Mouse (Mus musculus) kidney, embryonic 14.5 days (tissue): ENCODE results near the gene H13. TPM values are rescaled to one million over a fixed set of nuclear protein-coding genes. Genes with fewer than 3 reads are reported as not detected.

Experiments used
- ATAC-seq: fragments of 200-750 bp; cut with Nextera tagmentation; 2 replicates; pipeline ENCODE4 v1.8.0; 2017; ENCODE audit warnings: moderate number of reproducible peaks, mild to moderate bottlenecking, moderate TSS enrichment, moderate library complexity; ENCODE audit not compliant: low FRiP score, low TSS enrichment
- H3K27ac ChIP-seq: fragments of 300-500 bp; sonication (generic); 2 replicates; pipeline ENCODE4 v1.5.1; 2014; ENCODE audit warnings: low read depth, mild to moderate bottlenecking, low read length, moderate library complexity, mixed read lengths
- H3K27me3 ChIP-seq: fragments of 300-500 bp; sonication (generic); 2 replicates; pipeline ENCODE4 v1.6.1; 2014; ENCODE audit warnings: mild to moderate bottlenecking, low read length; ENCODE audit not compliant: control insufficient read depth, insufficient read depth
- H3K36me3 ChIP-seq: fragments of 300-500 bp; sonication (generic); 2 replicates; pipeline ENCODE4 v1.6.1; 2014; ENCODE audit warnings: low read length, mixed read lengths; ENCODE audit not compliant: control insufficient read depth, insufficient read depth
- H3K4me1 ChIP-seq: fragments of 300-500 bp; sonication (generic); 2 replicates; pipeline ENCODE4 v1.6.1; 2014; ENCODE audit warnings: low read length, mixed read lengths; ENCODE audit not compliant: control insufficient read depth, insufficient read depth
- H3K4me2 ChIP-seq: fragments of 300-500 bp; sonication (generic); replicated peaks from 2 replicates; pipeline ENCODE4 v1.6.1; 2014; ENCODE audit warnings: low read depth, mild to moderate bottlenecking, low read length
- H3K4me3 ChIP-seq: fragments of 300-500 bp; sonication (generic); 2 replicates; pipeline ENCODE4 v1.5.1; 2014; ENCODE audit warnings: mild to moderate bottlenecking, low read length
- H3K9ac ChIP-seq: fragments of 300-500 bp; sonication (generic); 2 replicates; pipeline ENCODE4 v1.6.1; 2014; ENCODE audit warnings: low read depth, mild to moderate bottlenecking, low read length, moderate library complexity
- H3K9me3 ChIP-seq: fragments of 300-500 bp; sonication (generic); 2 replicates; pipeline ENCODE4 v1.6.1; 2016; ENCODE audit warnings: low read length; ENCODE audit not compliant: control insufficient read depth
- WGBS: fragments of 180-500 bp; shearing (Covaris S2); extraction: QIAGEN DNeasy Blood & Tissue Kit; methylation state at CpG from one replicate; pipeline ENCODE4 v1.1.7; 2014; 5-methylcytosine and 5-hydroxymethylcytosine counted together
- polyA plus RNA-seq: library from polyadenylated mRNA; unstranded; fragments of >200 nt; fragmentation: Nextera tagmentation; extraction: Ambion mirVana; gene quantifications from 2 replicates; pipeline ENCODE4 v1.2.1, GENCODE M21; 2014

H13 gene
- polyA plus RNA-seq, 1 experiment from 2014 or later, result 147 TPM

GRCm38 (mm10) chr2:152703596-152704255 lies 34.5 kb downstream of the H13 start:
- WGBS, result 93% methylated on average over 21 of the region's 21 CpGs
- Histone ChIP-seq H3K27ac (no peak overlapping the region), H3K27me3 (no peaks in the 10 kb centered on the region), H3K9ac (no peak overlapping the region), H3K9me3 (peaks cover 4% of the 10 kb centered on the region; the same call in 1 of the 2 replicates), H3K4me2 (no peak overlapping the region), H3K4me3 (no peak overlapping the region), H3K4me1 (peaks cover 19% of the 10 kb centered on the region), H3K36me3 (peaks cover 71% of the 10 kb centered on the region)
- ATAC-seq, result no peak

DNA sequence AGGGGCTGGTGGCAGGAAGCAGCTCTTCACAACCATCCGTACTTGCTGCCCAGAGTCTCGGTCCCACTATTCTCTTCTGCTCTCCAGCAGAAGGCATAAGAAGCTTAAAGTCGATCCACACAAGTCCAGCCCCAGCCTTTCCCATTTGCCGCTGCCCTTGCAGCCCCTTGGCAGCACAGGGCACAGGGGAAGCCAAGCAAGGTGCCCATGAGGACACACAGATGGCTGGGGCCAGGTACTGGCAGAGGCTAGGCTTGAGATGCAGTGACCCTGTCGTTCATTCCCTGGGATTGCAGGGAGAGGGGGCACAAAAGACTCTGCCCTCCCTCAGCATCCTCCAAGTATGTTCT lies 35.0 kb downstream of the H13 start:
- no peak overlapping the region for H3K4me3 ChIP-seq
- no peak overlapping the region for H3K9ac ChIP-seq
- no peaks in the 10 kb centered on the region for H3K27me3 ChIP-seq
- peaks cover 66% of the 10 kb centered on the region for H3K36me3 ChIP-seq
- ATAC-seq, result no peak
- WGBS, result 82% methylated on average over 5 of the region's 5 CpGs
- H3K4me2 ChIP-seq, result no peak overlapping the region
- H3K9me3 ChIP-seq, result peaks cover 4% of the 10 kb centered on the region; the same call in 1 of the 2 replicates
- H3K27ac ChIP-seq, result no peak overlapping the region
- peaks cover 19% of the 10 kb centered on the region for H3K4me1 ChIP-seq

DNA sequence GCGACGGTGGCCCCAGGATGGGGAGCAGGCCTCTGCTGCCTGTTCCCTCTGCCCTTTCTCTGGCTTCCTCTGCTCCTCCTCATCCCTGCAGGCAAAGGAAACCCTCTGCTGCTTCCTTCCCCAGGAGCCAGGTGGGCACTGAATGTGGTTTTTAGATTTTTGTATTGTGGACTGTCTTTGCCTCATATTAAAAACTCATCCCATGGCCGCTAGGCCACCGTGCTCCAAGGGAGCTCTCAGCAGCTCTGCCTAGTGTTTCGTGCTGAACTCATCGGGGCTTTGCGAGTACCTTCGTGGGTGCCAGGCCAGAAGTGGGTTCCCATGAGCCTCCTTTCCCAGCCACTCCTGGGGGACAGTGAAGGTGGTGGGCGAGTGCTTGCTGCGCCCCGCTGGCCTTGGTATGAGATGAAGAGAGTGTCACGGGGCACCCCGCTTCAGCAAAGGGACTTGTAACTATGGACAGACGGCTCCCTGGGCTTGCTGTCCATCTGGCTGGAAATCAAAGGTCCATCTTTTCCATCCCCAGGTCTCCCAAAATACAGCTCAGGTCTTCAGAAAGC lies 35.6 kb downstream of the H13 start:
- Histone ChIP-seq H3K36me3 (peaks cover 59% of the 10 kb centered on the region), H3K9ac (no peak overlapping the region), H3K27me3 (no peaks in the 10 kb centered on the region), H3K4me2 (no peak overlapping the region), H3K4me3 (no peak overlapping the region), H3K4me1 (peaks cover 19% of the 10 kb centered on the region), H3K27ac (no peak overlapping the region), H3K9me3 (peaks cover 4% of the 10 kb centered on the region; the same call in 1 of the 2 replicates)
- no peak for ATAC-seq
- 91% methylated on average over 14 of the region's 14 CpGs for WGBS

DNA sequence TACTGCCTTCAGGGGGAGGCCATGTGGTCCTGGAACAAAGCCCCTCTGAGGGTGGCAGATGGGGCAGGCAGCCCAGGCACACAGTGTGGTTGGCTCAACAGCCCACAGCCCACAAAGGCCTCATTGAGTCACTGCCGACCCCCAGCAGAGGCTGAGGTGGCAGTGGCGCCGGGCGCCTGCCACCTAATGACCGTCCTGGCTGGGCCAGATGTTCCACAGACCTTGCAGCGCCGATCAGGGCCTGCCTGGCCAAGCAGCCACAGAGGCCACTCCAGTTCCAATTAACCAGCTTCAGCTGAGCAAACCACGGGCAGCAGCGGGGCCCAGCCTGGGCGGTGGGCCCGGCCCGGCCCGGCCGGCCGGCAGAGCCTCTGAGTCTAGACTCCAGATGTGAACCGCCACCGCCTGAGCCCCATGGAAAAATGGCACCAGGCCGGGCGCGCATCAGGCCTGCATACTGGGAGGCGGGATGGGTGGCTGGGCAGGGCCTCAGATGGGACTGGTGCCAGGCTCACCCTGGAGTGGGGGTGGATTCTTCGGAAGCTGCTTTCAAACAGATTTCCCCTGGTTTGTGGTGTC lies 36.8 kb downstream of the H13 start:
- Histone ChIP-seq H3K27ac (peak overlapping the region; percentile 10; the same call in 1 of the 2 replicates), H3K4me1 (peaks cover 19% of the 10 kb centered on the region), H3K27me3 (no peaks in the 10 kb centered on the region), H3K4me3 (no peak overlapping the region), H3K4me2 (no peak overlapping the region), H3K9me3 (peaks cover under 1% of the 10 kb centered on the region; the same call in 1 of the 2 replicates), H3K36me3 (peaks cover 48% of the 10 kb centered on the region), H3K9ac (no peak overlapping the region)
- ATAC-seq, result no peak
- WGBS, result 79% methylated on average over 22 of the region's 22 CpGs

- H3K4me1 ChIP-seq, result peaks cover 19% of the 10 kb centered on the region
- peaks cover 37% of the 10 kb centered on the region for H3K36me3 ChIP-seq
- ATAC-seq, result no peak
- no peaks in the 10 kb centered on the region for H3K27me3 ChIP-seq
- WGBS, result 15% methylated on average over 7 of the region's 7 CpGs
- H3K4me2 ChIP-seq, result peak overlapping the region; percentile 54
- no peaks in the 10 kb centered on the region for H3K9me3 ChIP-seq
- H3K9ac ChIP-seq, result peak overlapping the region; percentile 50
- peak overlapping the region; percentile 76 for H3K27ac ChIP-seq
- peak overlapping the region; percentile 24; the same call in 1 of the 2 replicates for H3K4me3 ChIP-seq
Measured at GRCm38 (mm10) chr2:152707186-152707585, 37.9 kb downstream of the H13 start.

GRCm38 (mm10) chr2:152707627-152708026 lies 38.4 kb downstream of the H13 start:
- no peaks in the 10 kb centered on the region for H3K9me3 ChIP-seq
- WGBS, result 3% methylated on average over 31 of the region's 31 CpGs
- H3K9ac ChIP-seq, result peak overlapping the region; percentile 50
- H3K4me3 ChIP-seq, result peak overlapping the region; percentile 24; the same call in 1 of the 2 replicates
- H3K4me1 ChIP-seq, result peaks cover 19% of the 10 kb centered on the region
- H3K4me2 ChIP-seq, result peak overlapping the region; percentile 54
- peak overlapping the region; percentile 76 for H3K27ac ChIP-seq
- peaks cover 32% of the 10 kb centered on the region for H3K36me3 ChIP-seq
- ATAC-seq, result peak; percentile 98
- H3K27me3 ChIP-seq, result no peaks in the 10 kb centered on the region

GRCm38 (mm10) chr2:152709066-152709465 lies 39.8 kb downstream of the H13 start:
- H3K27me3 ChIP-seq, result no peaks in the 10 kb centered on the region
- ATAC-seq, result no peak
- no peak overlapping the region for H3K4me2 ChIP-seq
- no peak overlapping the region for H3K4me3 ChIP-seq
- H3K9me3 ChIP-seq, result no peaks in the 10 kb centered on the region
- peaks cover 19% of the 10 kb centered on the region for H3K36me3 ChIP-seq
- WGBS, result 86% methylated on average over 5 of the region's 5 CpGs
- peaks cover 19% of the 10 kb centered on the region for H3K4me1 ChIP-seq
- H3K9ac ChIP-seq, result no peak overlapping the region
- no peak overlapping the region for H3K27ac ChIP-seq

DNA sequence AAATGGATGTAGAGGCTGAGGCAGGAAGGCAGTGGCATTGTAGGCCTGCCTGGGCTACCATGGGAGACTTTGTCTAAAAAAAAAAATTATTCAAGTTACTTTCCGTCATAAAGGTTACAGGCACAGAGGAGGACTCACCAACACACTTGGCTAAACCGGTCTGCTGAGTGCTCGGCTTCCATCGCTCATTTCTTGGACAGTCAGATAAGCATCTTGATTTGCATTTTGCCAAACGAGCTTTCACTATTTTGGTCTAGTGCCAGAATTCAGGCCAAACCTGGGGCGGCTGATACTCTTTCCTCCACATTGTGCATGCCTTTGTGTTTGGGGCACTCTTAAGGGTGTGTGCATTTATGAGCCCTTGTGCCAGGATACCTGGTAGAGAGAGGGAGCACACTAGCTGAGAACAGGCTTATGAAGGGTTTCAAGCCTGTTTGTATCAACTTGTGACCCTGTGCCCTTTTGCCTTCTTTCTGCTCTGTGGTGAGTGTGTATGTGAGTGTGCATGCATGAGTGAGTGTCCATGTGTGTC lies 47.0 kb downstream of the H13 start:
- no peak for ATAC-seq

GRCm38 (mm10) chr2:152717652-152718051 lies 48.4 kb downstream of the H13 start:
- Histone ChIP-seq H3K4me3 (no peak overlapping the region), H3K27me3 (no peaks in the 10 kb centered on the region), H3K4me1 (peaks cover 8% of the 10 kb centered on the region; the same call in 1 of the 2 replicates), H3K4me2 (no peak overlapping the region), H3K36me3 (no peaks in the 10 kb centered on the region), H3K9me3 (no peaks in the 10 kb centered on the region), H3K9ac (no peak overlapping the region), H3K27ac (peak overlapping the region; percentile 4; the same call in 1 of the 2 replicates)
- no peak for ATAC-seq
- 58% methylated on average over 11 of the region's 11 CpGs for WGBS

More for the DNA sequence above, 47.0 kb downstream of the H13 start:
- Histone ChIP-seq H3K9ac (no peak overlapping the region), H3K9me3 (no peaks in the 10 kb centered on the region), H3K27me3 (no peaks in the 10 kb centered on the region), H3K4me3 (no peak overlapping the region), H3K27ac (peak overlapping the region; percentile 61; the same call in 1 of the 2 replicates), H3K4me1 (peaks cover 8% of the 10 kb centered on the region; the same call in 1 of the 2 replicates), H3K4me2 (no peak overlapping the region), H3K36me3 (no peaks in the 10 kb centered on the region)
- WGBS, result 60% methylated on average over 6 of the region's 6 CpGs
